Mouse (Mus musculus): ENCODE data around the gene Usp24.

- TF ChIP-seq GABPA (IDR thresholded peaks at IDR 0.05; ENCODE audit: low read depth, low read length) (no peak), USF2 (IDR thresholded peaks at IDR 0.05; ENCODE audit: borderline replicate concordance in 1 of 2, insufficient read depth in 1 of 2, low read depth in 1 of 2, low read length in 2 of 2) (no peak), CTCF (IDR thresholded peaks at IDR 0.05 in 2 of 3, conservative IDR thresholded peaks at IDR 0.05 in 1 of 3; ENCODE audit: control insufficient read depth in 1 of 3, insufficient read depth in 1 of 3, low read depth in 2 of 3, low read length in 3 of 3, poor library complexity in 1 of 3, severe bottlenecking in 1 of 3) (no peak), ZNF384 (IDR thresholded peaks at IDR 0.05; ENCODE audit: low read depth, low read length) (no peak), UBTF (IDR thresholded peaks at IDR 0.05; ENCODE audit: borderline replicate concordance, insufficient read depth, low read depth, low read length) (no peak), TAL1 (IDR thresholded peaks at IDR 0.05; ENCODE audit: low read length) (no peak), RCOR1 (IDR thresholded peaks at IDR 0.05; ENCODE audit: low read depth, low read length) (no peak), MAX (IDR thresholded peaks at IDR 0.05; ENCODE audit: low read length) (no peak), MXI1 (IDR thresholded peaks at IDR 0.05; ENCODE audit: low read depth, low read length) (no peak), JUND (IDR thresholded peaks at IDR 0.05; ENCODE audit: low read depth, low read length) (no peak), ETS1 (IDR thresholded peaks at IDR 0.05; ENCODE audit: low read depth, low read length) (no peak), EP300 (IDR thresholded peaks at IDR 0.05; ENCODE audit: low read depth in 1 of 2, low read length in 2 of 2) (no peak), POLR2A (IDR thresholded peaks at IDR 0.05; ENCODE audit: control insufficient read depth in 1 of 2, insufficient read depth in 1 of 2, low read depth in 1 of 2, low read length in 2 of 2, poor library complexity in 1 of 2) (no peak), TBP (IDR thresholded peaks at IDR 0.05; ENCODE audit: low read depth, low read length) (no peak)
These were observed 33.9 kb upstream of the Usp24 start for GRCm38 (mm10) chr4:106282123-106282510.
